Mouse (Mus musculus): ENCODE results near the gene Rpl36a. TPM values are rescaled to one million over a fixed set of nuclear protein-coding genes. Genes with fewer than 3 reads are reported as not detected.

The Rpl36a gene
- total RNA-seq, 2 experiments from 2014 or later: 1,859 to 7,096 TPM

DNA sequence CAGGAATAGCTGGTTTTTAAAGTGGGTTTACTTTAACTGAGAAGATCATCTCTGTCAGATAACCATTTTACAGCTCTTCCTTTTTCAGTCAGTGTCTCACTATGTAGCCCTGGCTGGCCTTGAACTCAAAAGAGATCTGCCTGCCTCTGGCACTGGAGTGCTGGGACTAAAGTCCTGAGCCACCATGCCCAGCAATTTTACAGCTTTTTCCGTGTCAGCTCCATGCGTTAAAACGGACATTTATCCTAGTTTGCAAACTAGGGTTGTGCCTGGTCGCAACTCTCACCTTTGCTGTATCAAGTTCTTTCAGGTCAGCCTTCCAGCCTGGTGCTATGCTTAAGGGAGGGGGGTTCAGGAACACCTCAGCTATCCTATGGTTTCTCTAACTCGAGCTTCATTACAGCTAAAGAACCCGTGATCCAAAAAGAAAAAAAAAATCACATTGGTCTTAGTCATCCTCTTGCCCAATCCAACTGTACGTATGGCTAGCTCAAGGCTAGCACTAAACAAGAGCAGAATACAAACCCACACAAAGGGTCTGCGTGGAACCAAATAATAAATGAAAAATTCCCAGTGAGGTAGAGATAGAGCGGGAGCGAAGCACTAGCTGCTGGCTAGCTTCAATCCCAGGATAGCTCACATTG lies 14.6 kb downstream of the Rpl36a start:
- peak; percentile 32 for ATAC-seq (replicated peaks; ENCODE audit: poor library complexity)

DNA sequence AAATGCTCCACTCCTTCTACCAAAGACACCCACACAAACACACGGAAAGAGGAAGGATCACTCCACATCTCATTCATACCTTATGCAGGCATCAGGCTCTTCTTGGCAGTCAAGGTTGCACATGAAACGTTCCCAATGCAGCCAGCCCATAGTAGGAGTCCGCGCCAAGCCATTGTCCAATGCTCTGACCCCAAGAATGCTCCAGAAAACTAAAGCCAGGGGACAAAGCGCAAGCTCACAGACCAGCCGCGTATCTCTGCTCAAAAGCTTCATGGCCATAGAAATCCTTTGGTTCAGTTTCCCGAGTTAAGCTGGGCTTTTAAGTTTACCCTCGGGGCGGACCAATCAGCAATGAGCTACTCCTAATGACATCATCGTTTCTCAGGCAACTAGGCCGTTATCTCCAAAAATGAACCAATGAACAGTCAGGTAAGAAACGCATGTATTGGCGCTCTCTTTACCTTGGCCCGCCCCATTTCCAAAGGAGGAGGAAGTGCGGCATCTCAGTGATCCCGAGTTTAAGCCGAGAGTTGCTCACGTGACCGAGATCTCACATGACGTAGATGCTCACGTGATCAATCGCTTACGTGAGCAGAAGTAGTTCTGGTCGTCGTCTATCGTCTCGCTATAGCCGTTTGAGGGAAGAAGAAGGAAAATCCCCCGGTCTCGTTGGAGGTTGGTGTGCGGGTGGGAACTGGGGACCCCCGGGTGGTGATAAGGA lies 15.4 kb downstream of the Rpl36a start, which contains the start of the genes Gla and Hnrnph2:
TSS of gene Gla (minus strand) at position 467 of the 721 bp plus-strand sequence.
TSS of gene Hnrnph2 (plus strand) at position 521 of the 721 bp plus-strand sequence.
- peak; percentile 84 for ATAC-seq (replicated peaks; ENCODE audit: poor library complexity)

DNA sequence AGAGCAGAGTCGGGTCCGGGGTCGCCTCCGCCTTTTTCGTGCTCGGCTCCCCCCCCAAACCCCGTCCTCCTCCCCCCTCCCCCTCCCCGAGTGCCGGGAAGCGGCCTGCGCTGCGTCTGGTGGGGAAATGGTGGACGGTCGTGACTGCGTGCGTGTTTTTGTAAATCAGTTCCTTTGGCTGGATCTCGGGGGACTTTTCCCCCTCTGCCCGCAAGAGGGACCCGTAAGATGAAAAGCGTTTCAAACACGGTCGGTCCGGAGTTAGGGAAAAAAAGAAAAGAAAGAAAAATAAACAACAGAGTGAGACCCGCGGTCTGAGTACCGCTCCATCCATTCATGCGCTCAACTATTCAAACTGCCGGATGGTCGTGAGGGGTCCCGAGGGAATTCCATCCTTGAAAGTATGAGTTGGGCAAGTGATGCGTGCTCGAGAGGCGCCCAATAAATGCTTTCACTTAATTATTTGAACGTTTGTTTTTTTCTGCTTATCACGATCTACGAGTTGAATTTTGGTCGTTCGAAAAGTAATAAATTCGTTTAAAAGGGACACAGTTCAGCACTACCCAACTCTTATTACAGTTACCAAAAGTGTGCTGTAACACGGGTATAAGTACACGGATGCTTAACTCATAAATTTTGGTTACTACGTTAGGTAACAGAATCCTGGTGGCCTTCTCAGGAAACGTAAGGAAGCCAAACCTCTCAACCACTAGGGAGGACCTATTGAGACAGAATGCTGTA lies 16.1 kb downstream of the Rpl36a start:
- peak; percentile 49 for ATAC-seq (replicated peaks; ENCODE audit: poor library complexity)

DNA sequence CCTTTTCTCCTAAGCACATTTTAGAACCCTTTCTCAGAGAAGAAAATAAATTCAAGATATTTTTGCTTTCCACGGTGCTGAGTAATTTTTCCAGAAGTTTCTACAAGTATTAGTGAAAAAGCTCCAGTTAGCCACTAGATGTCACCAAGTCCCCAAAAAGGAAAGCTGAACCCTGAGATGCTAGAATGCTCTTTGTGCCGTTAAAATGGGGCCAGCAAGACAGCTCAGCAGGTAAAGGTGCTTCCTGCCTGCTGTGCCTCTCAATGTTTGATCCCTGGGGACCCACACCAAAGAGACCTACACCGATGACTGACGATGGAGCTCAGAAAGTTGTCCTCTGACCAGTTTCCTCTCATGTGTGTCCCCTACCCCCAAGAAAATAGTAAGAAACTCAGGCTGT lies 24.0 kb downstream of the Rpl36a start:
- ATAC-seq (replicated peaks; ENCODE audit: poor library complexity): peak; percentile 57

DNA sequence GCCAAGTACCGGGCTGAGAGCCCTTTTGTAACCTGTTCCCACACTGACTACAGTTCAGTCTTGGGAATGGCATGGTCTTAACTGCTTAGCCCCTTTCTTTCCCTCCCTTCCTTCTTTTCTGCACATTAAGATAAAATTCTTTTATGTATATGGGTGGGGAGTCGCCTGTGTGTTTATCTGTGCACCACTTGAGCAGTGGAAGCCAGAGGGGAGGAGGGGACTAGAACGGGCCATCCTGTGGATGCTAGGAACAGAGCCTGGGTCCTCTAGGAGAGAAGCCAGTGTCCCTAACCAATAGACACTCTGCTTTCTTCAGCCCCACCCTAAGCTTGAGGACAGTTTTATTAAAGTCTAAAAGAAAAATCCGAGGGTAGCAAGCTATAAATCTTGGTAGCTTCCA lies 25.5 kb downstream of the Rpl36a start:
- ATAC-seq (replicated peaks; ENCODE audit: poor library complexity): 0 out of 2 replicates have a peak, but pooled peaks have one; percentile 21

DNA sequence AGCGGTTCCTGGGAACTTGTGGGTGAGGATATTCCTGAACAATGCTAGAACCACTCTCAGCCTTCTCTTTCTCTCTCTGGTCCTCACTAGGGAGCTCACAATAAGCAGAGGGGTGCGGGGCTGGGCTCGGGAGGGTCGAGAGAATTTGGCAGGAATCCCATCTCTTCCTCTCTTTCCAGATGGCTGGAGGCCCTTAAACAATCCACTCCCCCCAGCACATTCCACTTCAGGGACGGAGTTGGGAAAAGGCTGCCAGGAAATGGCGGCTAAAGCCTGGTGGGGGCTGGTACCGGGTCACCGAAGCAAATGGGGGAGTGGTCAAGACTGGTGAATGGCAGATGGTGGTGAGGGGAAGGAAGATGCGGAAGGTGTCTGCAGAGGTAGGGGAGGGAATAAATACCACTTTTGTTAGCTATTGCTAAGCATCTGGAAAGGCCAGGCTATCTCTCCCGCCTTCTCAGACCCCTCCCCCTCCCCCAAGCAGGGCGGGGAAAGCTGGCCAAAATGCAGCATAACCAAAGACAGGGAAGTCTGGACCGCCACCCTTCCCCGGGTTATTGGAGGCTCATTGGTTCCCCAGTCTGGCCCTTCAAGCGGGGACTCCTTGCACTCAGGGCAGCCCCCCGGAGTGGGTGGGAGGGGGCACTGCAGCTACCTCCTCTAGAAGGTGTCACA lies 27.0 kb downstream of the Rpl36a start:
- peak; percentile 87 for ATAC-seq (replicated peaks; ENCODE audit: poor library complexity)

DNA sequence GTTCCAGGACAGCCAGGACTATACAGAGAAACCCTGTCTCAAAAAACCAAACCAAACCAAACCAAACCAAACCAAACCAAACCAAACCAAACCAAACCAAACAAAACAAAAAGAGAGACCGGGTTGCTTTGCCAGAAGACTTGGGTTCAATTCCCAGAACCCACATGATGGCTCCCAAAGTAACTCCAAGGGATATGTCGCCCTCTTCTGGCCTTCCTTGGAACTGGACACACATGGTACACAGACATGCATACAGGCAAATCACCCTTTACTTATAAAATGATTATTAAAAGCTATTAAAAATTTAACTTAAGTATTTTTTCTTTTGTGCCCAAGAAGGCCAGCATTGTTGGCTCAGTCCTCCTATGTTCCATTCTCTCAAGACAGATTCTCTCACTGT lies 28.9 kb downstream of the Rpl36a start:
- no peak for ATAC-seq (replicated peaks; ENCODE audit: poor library complexity)

DNA sequence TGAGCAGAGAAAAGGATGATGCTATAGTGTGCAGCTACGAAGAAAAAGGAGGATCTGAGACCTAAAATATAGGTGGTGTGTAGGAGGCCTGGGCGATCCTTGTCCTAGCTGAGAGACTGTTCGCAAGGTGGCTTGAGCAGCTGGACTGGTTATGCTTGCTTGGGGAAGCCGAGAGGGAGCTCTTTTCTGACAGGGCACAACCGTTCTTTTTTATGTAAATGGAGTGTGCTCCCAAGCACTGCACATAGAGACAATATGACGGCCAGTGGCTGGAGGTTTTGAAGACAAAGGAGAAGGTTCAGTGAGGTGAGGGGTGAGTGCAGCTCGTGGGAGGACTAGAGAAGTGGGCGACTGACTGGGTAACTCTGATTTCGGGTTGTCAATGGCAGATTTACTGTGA lies 34.2 kb downstream of the Rpl36a start:
- ATAC-seq (replicated peaks; ENCODE audit: poor library complexity): no peak

DNA sequence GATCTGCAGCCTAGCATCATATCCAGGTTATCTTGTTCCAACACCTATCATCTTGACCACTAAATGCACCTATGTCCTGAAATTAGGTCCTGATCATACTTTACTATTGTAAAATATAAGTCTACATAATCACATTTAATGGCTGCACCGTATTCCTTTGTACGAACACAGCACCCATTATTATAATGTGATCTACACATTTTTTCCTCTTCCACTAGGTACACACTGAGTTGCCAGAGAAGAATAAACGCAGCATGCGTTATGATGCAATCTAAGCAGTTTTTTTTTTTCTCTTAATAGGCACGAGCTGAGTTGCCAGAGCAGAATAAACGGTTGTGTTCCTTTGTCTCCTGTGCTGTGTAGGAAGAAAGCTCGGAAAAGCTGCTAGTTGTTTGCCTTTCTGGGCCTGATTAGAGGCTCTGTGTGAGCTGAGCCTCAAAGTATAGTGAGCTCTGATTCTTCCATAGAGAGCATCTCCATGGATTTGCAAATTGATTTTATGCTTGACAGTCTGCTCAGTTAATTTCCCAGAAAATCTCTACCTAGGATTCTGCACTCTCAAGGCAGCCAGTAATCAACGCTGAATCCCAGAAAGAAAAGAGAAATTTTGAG lies 34.9 kb downstream of the Rpl36a start:
- ATAC-seq (replicated peaks; ENCODE audit: poor library complexity): no peak

DNA sequence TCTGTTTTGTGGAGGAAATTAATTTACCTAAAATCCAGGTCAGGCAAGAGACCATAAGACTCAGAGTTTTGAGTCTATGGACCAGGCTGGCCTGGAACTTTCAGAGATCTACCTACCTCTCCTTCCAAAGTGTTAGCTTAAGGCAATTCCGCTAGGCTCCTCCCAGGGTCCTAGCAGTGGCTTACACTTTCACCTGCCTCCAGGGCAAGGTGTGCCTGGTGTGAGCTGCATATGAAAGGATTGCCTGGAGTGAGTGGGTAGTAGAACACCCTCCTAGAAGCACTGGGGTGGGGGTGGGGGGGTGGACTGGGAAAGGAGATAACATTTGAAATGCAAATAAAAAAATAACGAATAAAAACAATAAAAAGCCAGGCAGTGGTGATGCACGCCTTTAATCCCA lies 36.2 kb downstream of the Rpl36a start:
- no peak for ATAC-seq (replicated peaks; ENCODE audit: poor library complexity)

DNA sequence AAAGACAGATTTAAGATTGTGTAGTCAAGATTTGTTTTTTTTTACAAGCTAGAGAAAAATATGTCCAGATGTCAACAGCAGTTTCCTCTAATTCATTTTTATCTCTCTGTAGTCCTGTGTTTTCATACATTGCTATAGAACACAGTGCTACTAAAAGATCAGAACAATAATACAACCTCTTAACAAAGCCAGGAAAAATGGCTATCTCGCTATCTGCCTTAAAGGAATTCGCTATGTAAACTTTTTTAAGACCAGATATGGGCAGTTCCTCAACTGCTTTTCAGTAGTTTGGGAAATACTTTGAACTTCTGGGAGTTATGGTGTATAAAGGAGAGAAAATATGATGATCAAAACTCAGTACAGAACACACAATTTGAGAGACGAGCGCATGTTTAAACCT lies 37.9 kb downstream of the Rpl36a start:
- no peak for ATAC-seq (replicated peaks; ENCODE audit: poor library complexity)

DNA sequence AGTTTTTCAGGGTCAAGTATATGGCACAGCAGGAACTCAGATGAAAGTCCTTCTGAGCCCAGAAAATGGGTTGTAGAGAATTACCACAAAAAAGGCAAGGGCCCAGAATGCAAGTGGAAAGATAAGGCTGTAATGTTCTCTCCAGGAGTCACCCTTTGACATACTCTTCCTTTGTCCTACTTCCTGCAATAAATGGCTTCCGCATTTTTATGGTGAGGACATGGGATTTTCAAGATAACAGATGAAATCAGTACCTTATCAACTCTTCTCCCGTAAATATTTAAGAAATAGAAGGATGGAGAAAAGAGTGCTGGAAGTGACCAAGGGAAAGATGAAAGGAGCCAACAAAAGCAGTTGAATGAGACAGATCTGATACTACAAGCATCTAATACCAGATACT lies 42.7 kb downstream of the Rpl36a start:
- no peak for ATAC-seq (replicated peaks; ENCODE audit: poor library complexity)

DNA sequence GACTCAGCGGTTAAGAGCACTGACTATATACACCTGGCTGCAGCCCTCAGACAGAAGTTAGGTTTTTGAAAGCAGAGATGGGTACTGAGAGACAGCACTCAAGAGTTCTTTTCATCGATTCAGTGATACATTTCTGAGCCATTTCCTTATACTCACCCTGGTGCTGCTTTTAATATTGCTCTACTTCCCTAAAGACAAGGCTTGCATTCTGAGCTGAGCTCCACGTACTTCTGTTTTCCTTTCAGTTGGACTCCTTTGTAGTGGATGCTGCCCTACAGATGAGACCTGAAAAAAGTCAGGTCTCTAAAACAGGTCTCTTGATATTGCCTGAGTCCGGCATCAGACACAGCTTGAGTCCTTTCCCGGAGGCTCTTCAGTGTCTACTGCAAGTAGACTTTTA lies 47.3 kb downstream of the Rpl36a start:
- peak; percentile 65 for ATAC-seq (replicated peaks; ENCODE audit: poor library complexity)

DNA sequence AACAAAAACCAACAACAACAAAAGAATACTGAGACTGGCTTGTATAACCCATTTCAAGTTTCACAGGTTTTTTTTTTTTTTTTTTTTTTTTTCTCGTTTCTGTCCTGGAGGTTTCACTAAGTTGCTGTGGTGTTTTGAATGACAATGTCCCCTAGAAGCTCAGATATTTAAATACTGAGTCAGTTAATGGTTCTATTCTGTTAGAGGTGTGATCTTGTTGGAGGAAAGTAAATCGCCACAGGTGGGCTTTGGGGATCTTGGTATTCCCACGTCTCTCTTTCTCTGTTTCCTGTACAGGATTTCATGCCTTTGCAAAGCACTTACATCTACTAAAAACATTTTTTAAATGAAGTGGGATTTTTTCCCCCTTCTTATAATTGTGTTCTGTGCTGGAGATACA lies 49.7 kb downstream of the Rpl36a start:
- ATAC-seq (replicated peaks; ENCODE audit: poor library complexity): no peak

DNA sequence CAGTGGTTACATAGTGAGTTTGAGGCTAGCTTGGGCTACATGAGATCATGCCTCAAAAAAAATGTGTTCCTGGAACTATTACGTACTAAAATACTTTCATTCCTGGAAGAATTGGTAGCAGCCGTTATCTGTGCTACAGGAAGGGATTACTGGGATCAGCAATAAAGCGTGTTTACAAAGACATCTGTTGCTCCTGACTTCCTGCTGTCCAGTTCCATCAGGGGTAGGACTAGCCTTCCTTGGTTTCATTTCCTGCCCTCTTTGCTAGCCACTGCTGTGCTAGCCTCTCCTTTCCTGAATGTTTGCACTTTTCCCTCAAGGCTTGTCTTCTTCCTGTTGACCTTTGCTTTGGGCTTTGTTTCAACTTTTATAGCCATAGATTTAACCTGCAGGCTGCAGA lies 50.4 kb downstream of the Rpl36a start:
- no peak for ATAC-seq (replicated peaks; ENCODE audit: poor library complexity)

Other genes starting within 250 kb of the Rpl36a start
- gene Drp2, start 181.1 kb upstream of the Rpl36a start, total RNA-seq (2015): 0.10 and 0.57 TPM in 2 replicates
- gene Drp2, start 181.1 kb upstream of the Rpl36a start, total RNA-seq (2017): 0.27 TPM in 1 of 2 replicates, not detected in the other
- not detected in 2 replicates for gene Taf7l, start 109.2 kb upstream of the Rpl36a start, total RNA-seq (2015)
- gene Taf7l, start 109.2 kb upstream of the Rpl36a start, total RNA-seq (2017): not detected in 2 replicates
- gene Timm8a1, start 43.8 kb upstream of the Rpl36a start, total RNA-seq (2015): 126 and 133 TPM in 2 replicates
- 147 and 157 TPM in 2 replicates for gene Timm8a1, start 43.8 kb upstream of the Rpl36a start, total RNA-seq (2017)
- gene Btk, start 2.1 kb upstream of the Rpl36a start, total RNA-seq (2015): 61.0 and 66.6 TPM in 2 replicates
- 48.4 and 78.0 TPM in 2 replicates for gene Btk, start 2.1 kb upstream of the Rpl36a start, total RNA-seq (2017)
- gene Gla, start 15.5 kb downstream of the Rpl36a start, total RNA-seq (2015): 16.3 and 21.0 TPM in 2 replicates
- gene Gla, start 15.5 kb downstream of the Rpl36a start, total RNA-seq (2017): 19.6 and 23.2 TPM in 2 replicates
- gene Hnrnph2, start 15.5 kb downstream of the Rpl36a start, total RNA-seq (2015): 79.0 and 80.6 TPM in 2 replicates
- gene Hnrnph2, start 15.5 kb downstream of the Rpl36a start, total RNA-seq (2017): 141 and 154 TPM in 2 replicates
- gene Armcx4, start 100.9 kb downstream of the Rpl36a start, total RNA-seq (2015): 2.2 and 2.5 TPM in 2 replicates
- gene Armcx4, start 100.9 kb downstream of the Rpl36a start, total RNA-seq (2017): 3.2 and 4.4 TPM in 2 replicates
- 3.9 and 8.1 TPM in 2 replicates for gene Armcx1, start 132.3 kb downstream of the Rpl36a start, total RNA-seq (2015)
- 6.4 and 9.7 TPM in 2 replicates for gene Armcx1, start 132.3 kb downstream of the Rpl36a start, total RNA-seq (2017)
- 2.5 and 4.2 TPM in 2 replicates for gene Armcx6, start 165.8 kb downstream of the Rpl36a start, total RNA-seq (2015)
- 6.2 and 6.3 TPM in 2 replicates for gene Armcx6, start 165.8 kb downstream of the Rpl36a start, total RNA-seq (2017)
- 30.8 and 31.5 TPM in 2 replicates for gene Armcx3, start 170.9 kb downstream of the Rpl36a start, total RNA-seq (2015)
- gene Armcx3, start 170.9 kb downstream of the Rpl36a start, total RNA-seq (2017): 28.1 and 33.9 TPM in 2 replicates
- 11.9 and 15.8 TPM in 2 replicates for gene Armcx2, start 223.6 kb downstream of the Rpl36a start, total RNA-seq (2015)
- gene Armcx2, start 223.6 kb downstream of the Rpl36a start, total RNA-seq (2017): 9.5 and 12.3 TPM in 2 replicates